In genomic region chr14:48925870-48926269, GRCm38 (mm10) we compare ENCODE assay signal across 20 mouse cellular contexts.
"Had no signal": no experiment of that assay in that cellular context is flagged by ENCODE, and none has a peak within 500 bp of the region (broad histone marks: within the 10 kb centered on the region; RNA-seq: fewer than 3 reads in every experiment).

No protein-coding gene starts in this region.

- H3K4me1 ChIP-seq: intestine, embryonic 15.5 days; kidney, embryonic 15.5 days; limb, embryonic 10.5 days; limb, embryonic 13.5 days; liver, embryonic 12.5 days; liver, embryonic 15.5 days; lung, embryonic 15.5 days; midbrain, embryonic 12.5 days; midbrain, embryonic 15.5 days; neural tube, embryonic 13.5 days had no signal

- H3K27me3 ChIP-seq: intestine, embryonic 15.5 days; kidney, embryonic 15.5 days; limb, embryonic 13.5 days; liver, embryonic 12.5 days; liver, embryonic 15.5 days; lung, embryonic 15.5 days; midbrain, embryonic 12.5 days; midbrain, embryonic 15.5 days; neural tube, embryonic 13.5 days had no signal

- H3K4me3 ChIP-seq: intestine, embryonic 15.5 days; kidney, embryonic 15.5 days; limb, embryonic 10.5 days; limb, embryonic 13.5 days; liver, embryonic 12.5 days; liver, embryonic 15.5 days; lung, embryonic 15.5 days; midbrain, embryonic 12.5 days; midbrain, embryonic 15.5 days; myocyte; neural tube, embryonic 13.5 days had no signal

- H3K9me3 ChIP-seq: intestine, embryonic 15.5 days; kidney, embryonic 15.5 days; limb, embryonic 10.5 days; limb, embryonic 13.5 days; liver, embryonic 12.5 days; liver, embryonic 15.5 days; lung, embryonic 15.5 days; midbrain, embryonic 12.5 days; midbrain, embryonic 15.5 days; neural tube, embryonic 13.5 days had no signal

- H3K4me2 ChIP-seq: intestine, embryonic 15.5 days; kidney, embryonic 15.5 days; limb, embryonic 13.5 days; liver, embryonic 12.5 days; liver, embryonic 15.5 days; lung, embryonic 15.5 days; midbrain, embryonic 12.5 days; midbrain, embryonic 15.5 days; neural tube, embryonic 13.5 days had no signal

- H3K27ac ChIP-seq: intestine, embryonic 15.5 days; kidney, embryonic 15.5 days; limb, embryonic 10.5 days; limb, embryonic 13.5 days; liver, embryonic 12.5 days; liver, embryonic 15.5 days; lung, embryonic 15.5 days; midbrain, embryonic 12.5 days; midbrain, embryonic 15.5 days; neural tube, embryonic 13.5 days; stomach, postnatal 0 days had no signal

- H3K36me3 ChIP-seq: intestine, embryonic 15.5 days; kidney, embryonic 15.5 days; limb, embryonic 10.5 days; limb, embryonic 13.5 days; liver, embryonic 12.5 days; liver, embryonic 15.5 days; lung, embryonic 15.5 days; midbrain, embryonic 12.5 days; midbrain, embryonic 15.5 days; neural tube, embryonic 13.5 days had no signal

- ATAC-seq: intestine, embryonic 15.5 days; liver, embryonic 12.5 days; midbrain, embryonic 15.5 days had no signal

- H3K9ac ChIP-seq: intestine, embryonic 15.5 days; kidney, embryonic 15.5 days; limb, embryonic 13.5 days; liver, embryonic 12.5 days; liver, embryonic 15.5 days; lung, embryonic 15.5 days; midbrain, embryonic 12.5 days; midbrain, embryonic 15.5 days; neural tube, embryonic 13.5 days had no signal

- DNase-seq: kidney, adult 11 months; kidney, adult 8-10 months; kidney, postnatal 14 days; kidney, postnatal 4 days; liver; lung, adult 18-20 months; lung, postnatal 14 days; lung, postnatal 4 days had no signal
